Mouse (Mus musculus) c-Kit-positive CD71-positive TER-119-positive erythroid progenitor cells, embryonic 14.5 days (primary cell): ENCODE results near the gene Tex46.

Source experiments
- DNase-seq: peaks from one replicate; pipeline ENCODE4 v3.0.0-alpha.2; 2013; ENCODE audit warnings: low spot score

The Tex46 gene

GRCm38 (mm10) chr4:136610387-136610856 is at the start of gene Tex46:
Tex46 (plus strand) TSS chr4:136610437.
- no peak for DNase-seq

- no peak for DNase-seq
These were observed 47.5 kb upstream of the Tex46 start for GRCm38 (mm10) chr4:136562755-136563154.

- no peak for DNase-seq
These were observed 41.6 kb upstream of the Tex46 start for GRCm38 (mm10) chr4:136568629-136569028.

- DNase-seq: peak; percentile 15
These were observed 40.2 kb upstream of the Tex46 start for GRCm38 (mm10) chr4:136569998-136570397.

- DNase-seq: no peak
These were observed 28.4 kb upstream of the Tex46 start for GRCm38 (mm10) chr4:136581885-136582284.

- DNase-seq: no peak
These were observed 22.9 kb upstream of the Tex46 start for GRCm38 (mm10) chr4:136587221-136587827.

GRCm38 (mm10) chr4:136588003-136588402 is 22.2 kb upstream of the Tex46 start:
- DNase-seq: peak; percentile 38

GRCm38 (mm10) chr4:136592111-136592510 is 18.1 kb upstream of the Tex46 start:
- DNase-seq: no peak

GRCm38 (mm10) chr4:136594006-136594405 is 16.2 kb upstream of the Tex46 start:
- DNase-seq: no peak

GRCm38 (mm10) chr4:136595221-136595620 is 15.0 kb upstream of the Tex46 start:
- no peak for DNase-seq

DNA sequence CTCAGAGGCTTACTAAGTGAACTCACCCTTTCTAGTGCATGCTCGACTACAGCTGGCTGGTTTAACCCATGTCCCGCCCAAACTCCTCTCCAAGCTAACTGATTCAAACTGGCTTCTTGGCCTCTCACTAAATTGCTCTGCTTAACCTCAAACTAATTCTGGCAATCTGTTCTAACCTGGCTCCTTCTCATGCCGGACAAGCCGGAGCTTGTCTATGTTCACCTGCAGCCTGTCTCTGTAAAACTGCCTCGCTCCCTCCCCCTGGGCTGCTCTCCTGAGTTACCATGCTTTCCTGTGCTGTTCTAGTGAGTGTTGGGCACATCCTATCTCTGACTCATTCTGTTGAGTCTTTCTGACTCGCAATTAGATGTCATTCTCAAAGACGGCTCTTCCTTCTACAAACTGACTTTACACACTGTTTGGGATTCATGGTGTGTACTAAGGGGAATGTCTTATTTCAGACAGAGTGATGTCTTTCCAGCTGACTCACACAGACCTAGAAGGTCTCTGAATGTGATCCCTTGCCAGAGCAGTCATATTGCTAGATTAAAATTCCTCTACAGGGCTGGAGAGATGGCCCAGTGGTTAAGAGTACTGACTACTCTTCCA is 11.9 kb upstream of the Tex46 start:
- no peak for DNase-seq

GRCm38 (mm10) chr4:136599869-136600268 is 10.4 kb upstream of the Tex46 start:
- no peak for DNase-seq

DNA sequence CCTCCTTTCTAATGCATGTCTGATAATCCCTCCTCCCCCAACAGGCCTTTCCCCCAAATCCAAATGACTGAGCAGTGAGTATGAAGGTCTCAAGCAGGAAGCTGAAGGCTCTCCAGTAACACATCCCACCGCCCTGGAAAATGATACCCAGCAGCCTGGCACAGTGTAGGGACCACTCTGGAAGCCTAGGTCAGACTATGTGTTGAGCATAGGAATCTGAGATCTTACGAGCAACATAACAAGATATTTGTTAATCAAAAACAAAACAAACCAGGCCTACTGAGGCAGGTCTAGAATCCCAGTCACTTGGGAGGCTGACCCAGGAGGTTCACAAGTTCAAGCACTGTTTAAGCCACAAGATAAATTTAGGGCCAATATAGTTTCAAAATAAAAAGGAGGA is 9.7 kb upstream of the Tex46 start:
- DNase-seq: no peak

DNA sequence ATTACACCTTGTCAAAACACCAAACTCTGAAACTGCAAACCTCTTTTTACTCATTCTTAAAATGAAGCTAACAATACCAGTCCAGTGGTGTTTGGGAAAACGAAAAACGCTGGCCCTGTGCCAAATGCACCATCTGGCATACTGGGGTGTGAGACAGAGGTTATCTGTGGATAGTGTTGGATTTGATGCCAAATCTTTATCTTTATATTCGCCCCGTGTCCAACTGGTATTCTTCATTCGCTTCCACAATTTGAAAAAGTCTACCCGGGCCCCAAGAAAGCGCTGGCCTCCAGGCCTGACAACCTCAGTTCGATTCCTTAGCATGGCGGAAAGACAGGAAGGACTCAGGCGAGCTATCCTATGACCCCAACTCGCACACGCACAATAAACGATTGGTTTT is 8.8 kb upstream of the Tex46 start:
- peak; percentile 56 for DNase-seq

GRCm38 (mm10) chr4:136602018-136602554 is 8.2 kb upstream of the Tex46 start:
- DNase-seq: peak; percentile 48

- peak; percentile 91 for DNase-seq
These were observed 7.7 kb upstream of the Tex46 start, which contains the start of gene Kdm1a for GRCm38 (mm10) chr4:136602568-136602967. Kdm1a (minus strand) TSS chr4:136602723.

DNA sequence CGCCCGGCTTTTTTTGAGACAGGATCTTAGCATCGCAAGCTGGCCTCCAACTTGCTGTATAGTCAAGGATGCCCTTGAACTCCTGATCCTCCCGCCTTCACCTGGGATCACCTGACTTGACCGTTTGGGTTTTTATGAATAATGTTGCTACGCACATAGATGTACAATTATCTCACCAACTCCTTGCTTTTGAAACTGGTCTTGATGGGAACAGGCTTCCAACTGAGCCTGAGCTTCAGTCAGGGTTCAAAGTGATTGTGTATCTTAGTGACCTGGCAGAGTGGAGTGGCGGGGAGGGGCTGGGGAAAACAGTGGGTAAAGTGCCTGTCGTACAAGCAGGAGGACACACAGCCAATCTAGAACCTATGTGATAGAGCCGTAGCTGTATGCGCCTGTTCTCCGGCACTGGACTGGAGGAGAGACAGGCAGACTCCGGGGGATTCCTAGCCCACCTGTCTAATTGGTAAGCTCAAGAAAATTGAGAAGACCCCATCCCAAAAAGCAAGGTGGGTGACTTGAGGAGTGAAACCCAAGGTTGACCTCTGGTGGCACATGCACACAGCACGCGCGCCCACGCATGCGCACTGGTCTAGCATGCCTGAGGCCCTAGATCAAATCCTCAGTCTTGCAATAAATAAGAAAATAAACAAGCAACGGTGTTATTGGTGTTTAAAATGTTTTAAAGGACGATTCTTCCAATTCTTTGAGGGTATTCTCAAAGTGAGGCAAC is 4.3 kb upstream of the Tex46 start:
- DNase-seq: no peak

- no peak for DNase-seq
These were observed 3.4 kb downstream of the Tex46 start for GRCm38 (mm10) chr4:136613657-136614056.

GRCm38 (mm10) chr4:136621336-136621735 is 11.1 kb downstream of the Tex46 start:
- DNase-seq: peak; percentile 60

- no peak for DNase-seq
These were observed 11.7 kb downstream of the Tex46 start for GRCm38 (mm10) chr4:136621956-136622355.

- no peak for DNase-seq
These were observed 12.2 kb downstream of the Tex46 start, which contains the start of gene Lactbl1 for GRCm38 (mm10) chr4:136622388-136622787. Lactbl1 (plus strand) TSS chr4:136622621.

DNA sequence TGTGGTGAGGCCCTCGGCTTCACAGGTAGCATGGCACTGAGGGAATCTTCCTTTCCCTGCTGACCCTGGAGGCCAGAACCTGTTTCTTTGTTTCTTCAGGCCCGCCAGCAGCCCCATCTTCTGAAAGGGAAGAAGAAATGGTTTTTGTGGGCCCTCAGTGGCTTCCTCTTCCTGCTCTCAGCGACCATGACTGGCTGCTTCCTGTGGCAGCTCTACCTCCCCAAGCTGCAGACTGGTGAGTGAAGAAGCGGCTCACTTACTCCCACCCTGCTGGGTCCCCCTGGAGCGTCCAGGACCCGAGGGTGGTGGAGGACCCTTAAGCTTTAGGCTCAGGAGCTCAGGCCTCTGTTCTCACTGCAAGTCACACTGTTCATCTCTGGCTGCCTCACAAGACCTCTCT is 16.4 kb downstream of the Tex46 start:
- no peak for DNase-seq
